ENCODE assay signal across 17 mouse cellular contexts in the genomic region with DNA sequence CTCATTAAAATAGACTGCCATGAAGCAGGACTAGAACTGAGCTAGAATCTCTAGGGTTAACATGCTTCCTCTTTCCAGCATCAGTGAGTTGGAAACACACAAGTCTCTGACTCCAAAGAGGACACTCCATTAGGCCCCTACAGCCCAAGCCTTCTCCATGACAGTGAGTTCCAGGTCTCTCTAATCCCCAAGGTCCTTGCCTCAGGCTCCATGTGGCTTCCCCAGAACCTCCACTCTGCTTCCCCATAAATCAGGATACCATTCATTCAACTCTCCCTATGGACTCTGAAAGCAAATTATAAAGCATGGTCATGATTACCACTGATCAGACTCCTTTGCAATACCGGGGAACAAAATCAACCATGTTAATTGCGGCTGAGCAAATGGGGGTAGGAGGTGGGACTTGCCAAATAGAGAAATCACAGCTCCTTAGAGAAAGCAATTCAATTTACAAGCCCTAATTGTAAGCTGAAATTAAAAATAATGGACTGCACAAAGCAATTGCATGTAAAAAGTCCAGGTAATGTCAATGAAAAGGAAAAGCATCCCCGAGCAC.
"Had no signal": no experiment of that assay in that cellular context is flagged by ENCODE, and none has a peak within 500 bp of the region (broad histone marks: within the 10 kb centered on the region; RNA-seq: fewer than 3 reads in every experiment).

No protein-coding gene starts in this region.

- H3K36me3 ChIP-seq: midbrain, embryonic 13.5 days; midbrain, embryonic 15.5 days; stomach, embryonic 15.5 days had no signal

- H3K4me2 ChIP-seq: lung, embryonic 14.5 days; midbrain, embryonic 11.5 days; midbrain, embryonic 13.5 days; midbrain, embryonic 15.5 days; stomach, embryonic 15.5 days had no signal

- H3K4me3 ChIP-seq: megakaryocyte, embryonic 14.5 days; midbrain, embryonic 13.5 days; midbrain, embryonic 15.5 days; stomach, embryonic 15.5 days had no signal

- H3K9ac ChIP-seq: liver, embryonic 14.5 days; lung, embryonic 14.5 days; midbrain, embryonic 13.5 days; midbrain, embryonic 15.5 days; stomach, embryonic 15.5 days had no signal

- DNase-seq: lung, adult 18-20 months; lung, embryonic 14.5 days; lung, postnatal 10 days; retina, postnatal 1 day; right cerebral cortex, adult 18-20 months; right cerebral cortex, postnatal 14 days; thymus, adult 2 months; thymus, postnatal 25 days; thymus, postnatal 4 days had no signal

- H3K9me3 ChIP-seq: midbrain, embryonic 13.5 days; midbrain, embryonic 15.5 days; stomach, embryonic 15.5 days had no signal

- H3K4me1 ChIP-seq: midbrain, embryonic 13.5 days; midbrain, embryonic 15.5 days; stomach, embryonic 15.5 days had no signal

- H3K27ac ChIP-seq: liver, embryonic 14.5 days; macrophage; midbrain, embryonic 13.5 days; midbrain, embryonic 15.5 days; stomach, embryonic 15.5 days; stomach, postnatal 0 days had no signal

- ATAC-seq: midbrain, embryonic 13.5 days; midbrain, embryonic 15.5 days had no signal

- H3K27me3 ChIP-seq: megakaryocyte, embryonic 14.5 days; midbrain, embryonic 13.5 days; midbrain, embryonic 15.5 days; stomach, embryonic 15.5 days had no signal
